Mouse (Mus musculus) lung, embryonic 14.5 days (tissue): ENCODE results near the gene Myo15. TPM values are rescaled to one million over a fixed set of nuclear protein-coding genes. Genes with fewer than 3 reads are reported as not detected.

Experiments used
- ATAC-seq: fragments of 200-750 bp; cut with Nextera tagmentation; 2 replicates; pipeline ENCODE4 v1.8.0; 2017; ENCODE audit warnings: mild to moderate bottlenecking, moderate TSS enrichment, moderate library complexity; ENCODE audit not compliant: insufficient read depth
- DNase-seq: peaks from one replicate; pipeline ENCODE4 v3.0.0-alpha.2; 2015
- H3K27ac ChIP-seq: fragments of 300-500 bp; sonication (generic); 2 replicates; pipeline ENCODE4 v1.5.1; 2014; ENCODE audit warnings: low read depth, mild to moderate bottlenecking, moderate library complexity
- H3K27me3 ChIP-seq: fragments of 300-500 bp; sonication (generic); 2 replicates; pipeline ENCODE4 v1.6.1; 2014; ENCODE audit warnings: low read length, control low read depth; ENCODE audit not compliant: insufficient read depth
- H3K36me3 ChIP-seq: fragments of 300-500 bp; sonication (generic); 2 replicates; pipeline ENCODE4 v1.6.1; 2014; ENCODE audit warnings: control low read depth; ENCODE audit not compliant: insufficient read depth
- H3K4me1 ChIP-seq: fragments of 300-500 bp; sonication (generic); 2 replicates; pipeline ENCODE4 v1.6.1; 2014; ENCODE audit warnings: antibody characterized with exemption, control low read depth; ENCODE audit not compliant: insufficient read depth
- H3K4me2 ChIP-seq: fragments of 300-500 bp; sonication (generic); 2 replicates; pipeline ENCODE4 v1.6.1; 2014; ENCODE audit warnings: mild to moderate bottlenecking
- H3K4me3 ChIP-seq: fragments of 300-500 bp; sonication (generic); 2 replicates; pipeline ENCODE4 v1.5.1; 2014; ENCODE audit warnings: low read depth, low read length
- H3K9ac ChIP-seq: fragments of 300-500 bp; sonication (generic); 2 replicates; pipeline ENCODE4 v1.6.1; 2014
- H3K9me3 ChIP-seq: fragments of 300-500 bp; sonication (generic); 2 replicates; pipeline ENCODE4 v1.6.1; 2016; ENCODE audit warnings: low read depth, low read length, control low read depth
- CTCF ChIP-seq: IDR thresholded peaks from 2 replicates; pipeline ENCODE4 v1.5.1; 2016; ENCODE audit warnings: antibody characterized with exemption, low read depth
- WGBS: fragments of 180-500 bp; shearing (Covaris S2); extraction: QIAGEN DNeasy Blood & Tissue Kit; methylation state at CpG from one replicate; pipeline ENCODE4 v1.1.7; 2014; 5-methylcytosine and 5-hydroxymethylcytosine counted together
- polyA plus RNA-seq: library from polyadenylated mRNA; unstranded; fragments of >200 nt; fragmentation: Nextera tagmentation; extraction: Ambion mirVana; gene quantifications from 2 replicates; pipeline ENCODE4 v1.2.1, GENCODE M21; 2014

The Myo15 gene
- polyA plus RNA-seq, 1 experiment from 2014 or later = 0.08 TPM

GRCm38 (mm10) chr11:60536859-60537467 lies 67.8 kb downstream of the Myo15 start:
- under 1% methylated on average over 37 of the region's 37 CpGs for WGBS
- H3K4me1 ChIP-seq = peaks cover 16% of the 10 kb centered on the region
- peak overlapping the region; percentile 98 for H3K4me3 ChIP-seq
- H3K27me3 ChIP-seq = no peaks in the 10 kb centered on the region
- peak; percentile 97 for DNase-seq
- no peaks in the 10 kb centered on the region for H3K9me3 ChIP-seq
- H3K4me2 ChIP-seq = peak overlapping the region; percentile 99
- peak; percentile 35 for TF ChIP-seq CTCF
- peak overlapping the region; percentile 96 for H3K9ac ChIP-seq
- peak; percentile 81 for ATAC-seq
- peaks cover 28% of the 10 kb centered on the region for H3K36me3 ChIP-seq
- H3K27ac ChIP-seq = peak overlapping the region; percentile 100

GRCm38 (mm10) chr11:60537468-60538347 lies 68.6 kb downstream of the Myo15 start:
- under 1% methylated on average over 91 of the region's 91 CpGs for WGBS
- Histone ChIP-seq H3K36me3 (peaks cover 35% of the 10 kb centered on the region), H3K9ac (peak overlapping the region; percentile 96), H3K9me3 (no peaks in the 10 kb centered on the region), H3K4me1 (peaks cover 16% of the 10 kb centered on the region), H3K27ac (peak overlapping the region; percentile 100), H3K4me3 (peak overlapping the region; percentile 98), H3K4me2 (peak overlapping the region; percentile 99), H3K27me3 (no peaks in the 10 kb centered on the region)
- TF ChIP-seq CTCF = no peak
- DNase-seq (peak; percentile 98), ATAC-seq (peak; percentile 93)

GRCm38 (mm10) chr11:60538371-60539281 lies 69.5 kb downstream of the Myo15 start:
- Histone ChIP-seq H3K4me1 (peaks cover 16% of the 10 kb centered on the region), H3K9me3 (no peaks in the 10 kb centered on the region), H3K27ac (peak overlapping the region; percentile 100), H3K27me3 (no peaks in the 10 kb centered on the region), H3K36me3 (peaks cover 42% of the 10 kb centered on the region), H3K9ac (peak overlapping the region; percentile 96), H3K4me3 (peak overlapping the region; percentile 98), H3K4me2 (peak overlapping the region; percentile 99)
- TF ChIP-seq CTCF = no peak
- ATAC-seq = no peak
- under 1% methylated on average over 93 of the region's 93 CpGs for WGBS
- peak; percentile 58 for DNase-seq

DNA sequence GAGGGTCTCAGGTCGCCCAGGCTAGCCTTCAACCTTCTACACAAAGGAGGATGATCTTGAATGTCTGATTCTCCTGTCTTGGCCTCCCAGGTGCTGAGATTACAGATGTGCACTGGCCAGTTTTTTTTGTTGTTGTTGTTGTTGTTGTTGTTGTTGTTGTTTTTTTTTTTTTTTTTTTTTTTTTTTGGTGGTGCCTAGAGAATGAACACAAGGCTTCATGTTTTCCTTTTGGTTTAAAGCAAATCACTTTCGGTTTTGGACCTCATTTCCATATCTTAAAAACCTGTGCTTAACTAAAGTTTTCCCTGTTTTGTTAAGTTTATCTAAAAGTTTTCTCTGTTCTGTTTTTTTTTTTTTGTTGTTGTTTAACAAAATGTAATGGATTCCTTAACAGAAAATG lies 70.4 kb downstream of the Myo15 start:
- DNase-seq = no peak
- Histone ChIP-seq H3K9ac (peak overlapping the region; percentile 96), H3K9me3 (no peaks in the 10 kb centered on the region), H3K36me3 (peaks cover 49% of the 10 kb centered on the region), H3K4me1 (peaks cover 16% of the 10 kb centered on the region), H3K4me2 (peak overlapping the region; percentile 99), H3K4me3 (peak overlapping the region; percentile 98), H3K27ac (no peak overlapping the region), H3K27me3 (no peaks in the 10 kb centered on the region)
- no peak for ATAC-seq
- TF ChIP-seq CTCF = no peak
- WGBS = 5% methylated on average over 2 of the region's 2 CpGs

GRCm38 (mm10) chr11:60540002-60540610 lies 71.0 kb downstream of the Myo15 start:
- 6% methylated on average over 4 of the region's 4 CpGs for WGBS
- H3K27me3 ChIP-seq = no peaks in the 10 kb centered on the region
- H3K4me1 ChIP-seq = peaks cover 16% of the 10 kb centered on the region
- DNase-seq (peak; percentile 55), ATAC-seq (no peak)
- no peak overlapping the region for H3K27ac ChIP-seq
- H3K36me3 ChIP-seq = peaks cover 49% of the 10 kb centered on the region
- H3K4me3 ChIP-seq = peak overlapping the region; percentile 98
- peak overlapping the region; percentile 99 for H3K4me2 ChIP-seq
- no peak for TF ChIP-seq CTCF
- H3K9ac ChIP-seq = peak overlapping the region; percentile 60
- no peaks in the 10 kb centered on the region for H3K9me3 ChIP-seq

GRCm38 (mm10) chr11:60540761-60541160 lies 71.6 kb downstream of the Myo15 start:
- ATAC-seq (no peak), DNase-seq (peak; percentile 14)
- Histone ChIP-seq H3K9me3 (no peaks in the 10 kb centered on the region), H3K27ac (no peak overlapping the region), H3K9ac (peak overlapping the region; percentile 60), H3K36me3 (peaks cover 49% of the 10 kb centered on the region), H3K4me1 (peaks cover 16% of the 10 kb centered on the region), H3K4me2 (peak overlapping the region; percentile 99), H3K4me3 (peak overlapping the region; percentile 98), H3K27me3 (no peaks in the 10 kb centered on the region)
- TF ChIP-seq CTCF = no peak
- WGBS = 45% methylated on average over 2 of the region's 2 CpGs
